Mouse (Mus musculus) cerebellum, adult 9-11 months (tissue): Measurements from ENCODE around the gene Prkn.

Source experiments
- DNase-seq: peaks from one replicate; pipeline ENCODE4 v3.0.0; 2022

The Prkn gene

GRCm38 (mm10) chr17:10840148-10840707 lies at the start of gene Prkn, which contains the start of gene Pacrg:
Gene Prkn (plus strand): TSS chr17:10840384.
Gene Pacrg (minus strand): TSS chr17:10840311.
- peak; percentile 99 for DNase-seq

GRCm38 (mm10) chr17:10791661-10792060 lies 48.5 kb upstream of the Prkn start:
- no peak for DNase-seq

- DNase-seq: no peak
These were observed 33.5 kb upstream of the Prkn start for GRCm38 (mm10) chr17:10806692-10807091.

- peak; percentile 60 for DNase-seq
These were observed 32.8 kb upstream of the Prkn start for GRCm38 (mm10) chr17:10807261-10807998.

- peak; percentile 4 for DNase-seq
These were observed 31.6 kb upstream of the Prkn start for GRCm38 (mm10) chr17:10808571-10808970.

- no peak for DNase-seq
These were observed 21.2 kb upstream of the Prkn start for GRCm38 (mm10) chr17:10818971-10819370.

GRCm38 (mm10) chr17:10840731-10841201 lies 582 bp downstream of the Prkn start:
- peak; percentile 69 for DNase-seq

GRCm38 (mm10) chr17:10854207-10854606 lies 14.0 kb downstream of the Prkn start:
- peak; percentile 71 for DNase-seq

- DNase-seq: no peak
These were observed 34.3 kb downstream of the Prkn start for GRCm38 (mm10) chr17:10874208-10875187.

GRCm38 (mm10) chr17:10878986-10879385 lies 38.8 kb downstream of the Prkn start:
- no peak for DNase-seq

- no peak for DNase-seq
These were observed 42.1 kb downstream of the Prkn start for GRCm38 (mm10) chr17:10882260-10882659.

GRCm38 (mm10) chr17:10887924-10888323 lies 47.7 kb downstream of the Prkn start:
- no peak for DNase-seq

- no peak for DNase-seq
These were observed 61.6 kb downstream of the Prkn start for GRCm38 (mm10) chr17:10901686-10902228.

- no peak for DNase-seq
These were observed 96.5 kb downstream of the Prkn start for GRCm38 (mm10) chr17:10936698-10937097.

GRCm38 (mm10) chr17:10937844-10938243 lies 97.7 kb downstream of the Prkn start:
- no peak for DNase-seq

GRCm38 (mm10) chr17:10938755-10939154 lies 98.6 kb downstream of the Prkn start:
- DNase-seq: no peak

- DNase-seq: peak; percentile 72
These were observed 106.4 kb downstream of the Prkn start for GRCm38 (mm10) chr17:10946552-10946951.

- no peak for DNase-seq
These were observed 107.4 kb downstream of the Prkn start for GRCm38 (mm10) chr17:10947614-10948013.

- DNase-seq: no peak
These were observed 119.1 kb downstream of the Prkn start for GRCm38 (mm10) chr17:10959066-10959864.

GRCm38 (mm10) chr17:10962151-10962550 lies 122.0 kb downstream of the Prkn start:
- DNase-seq: peak; percentile 90

GRCm38 (mm10) chr17:10982136-10982535 lies 142.0 kb downstream of the Prkn start:
- DNase-seq: no peak

- no peak for DNase-seq
These were observed 146.9 kb downstream of the Prkn start for GRCm38 (mm10) chr17:10987040-10987439.
